Mouse (Mus musculus) bone marrow macrophage, adult 2 months (primary cell): ENCODE data around the gene Ninl. TPM values are rescaled to one million over a fixed set of nuclear protein-coding genes. Genes with fewer than 3 reads are reported as not detected.

ENCODE experiments used
- H3K27ac ChIP-seq: 2 replicates; pipeline ENCODE4 v1.5.1; 2012; ENCODE audit warnings: low read depth, low read length; ENCODE audit not compliant: insufficient read depth
- H3K4me1 ChIP-seq: 2 replicates; pipeline ENCODE4 v1.6.1; 2012; ENCODE audit warnings: low read length; ENCODE audit not compliant: control insufficient read depth, insufficient read depth
- H3K4me3 ChIP-seq: 2 replicates; pipeline ENCODE4 v1.5.1; 2012; ENCODE audit warnings: mild to moderate bottlenecking, low read length, moderate library complexity; ENCODE audit not compliant: insufficient read depth
- CTCF ChIP-seq: IDR thresholded peaks from 2 replicates; pipeline ENCODE4 v1.5.1; 2012; ENCODE audit warnings: low read depth, mild to moderate bottlenecking, low read length, moderate library complexity
- POLR2A ChIP-seq: IDR thresholded peaks from 2 replicates; pipeline ENCODE4 v1.6.1; 2012; ENCODE audit warnings: mild to moderate bottlenecking, low read depth, low read length, borderline replicate concordance
- polyA plus RNA-seq: library from polyadenylated mRNA; stranded (reverse); fragments of >200 nt; gene quantifications from 2 replicates; pipeline ENCODE4 v1.2.4, GENCODE M21; 2012; ENCODE audit not compliant: missing spikeins, insufficient read depth, insufficient read length

The Ninl gene
- polyA plus RNA-seq, 1 experiment: 1.9 TPM

- no peak overlapping the region for H3K27ac ChIP-seq
- no peaks in the 10 kb centered on the region for H3K4me1 ChIP-seq
- no peak overlapping the region for H3K4me3 ChIP-seq
- no peak for TF ChIP-seq POLR2A
- TF ChIP-seq CTCF: no peak
Observed at GRCm38 (mm10) chr2:150934659-150935058, 104.5 kb downstream of the Ninl start.

GRCm38 (mm10) chr2:150933482-150933881 lies 105.7 kb downstream of the Ninl start:
- H3K27ac ChIP-seq: no peak overlapping the region
- TF ChIP-seq CTCF: no peak
- TF ChIP-seq POLR2A: no peak
- H3K4me1 ChIP-seq: no peaks in the 10 kb centered on the region
- H3K4me3 ChIP-seq: no peak overlapping the region

- Histone ChIP-seq H3K27ac (no peak overlapping the region), H3K4me3 (no peak overlapping the region), H3K4me1 (no peaks in the 10 kb centered on the region)
- TF ChIP-seq CTCF (no peak), POLR2A (no peak)
Observed at GRCm38 (mm10) chr2:150930806-150931205, 108.4 kb downstream of the Ninl start.

GRCm38 (mm10) chr2:150929156-150929555 lies 110.0 kb downstream of the Ninl start:
- Histone ChIP-seq H3K4me3 (no peak overlapping the region), H3K4me1 (no peaks in the 10 kb centered on the region; the same call in 1 of the 2 replicates), H3K27ac (no peak overlapping the region)
- TF ChIP-seq POLR2A: no peak
- TF ChIP-seq CTCF: no peak

- Histone ChIP-seq H3K4me3 (no peak overlapping the region), H3K27ac (no peak overlapping the region)
- TF ChIP-seq POLR2A: no peak
- no peak for TF ChIP-seq CTCF
Observed at GRCm38 (mm10) chr2:150927038-150927720, 112.0 kb downstream of the Ninl start.

GRCm38 (mm10) chr2:150923505-150923904 lies 115.7 kb downstream of the Ninl start:
- no peak for TF ChIP-seq POLR2A
- TF ChIP-seq CTCF: no peak
- peak overlapping the region; percentile 88; the same call in 1 of the 2 replicates for H3K27ac ChIP-seq
- H3K4me1 ChIP-seq: peaks cover 27% of the 10 kb centered on the region
- no peak overlapping the region for H3K4me3 ChIP-seq

More at GRCm38 (mm10) chr2:150927038-150927720, 112.0 kb downstream of the Ninl start:
- H3K4me1 ChIP-seq: peaks cover 12% of the 10 kb centered on the region

- Histone ChIP-seq H3K4me3 (no peak overlapping the region), H3K27ac (peak overlapping the region; percentile 88), H3K4me1 (peaks cover 28% of the 10 kb centered on the region)
- TF ChIP-seq CTCF: no peak
- TF ChIP-seq POLR2A: no peak
Observed at GRCm38 (mm10) chr2:150923026-150923425, 116.2 kb downstream of the Ninl start.

GRCm38 (mm10) chr2:150922165-150922564 lies 117.0 kb downstream of the Ninl start:
- Histone ChIP-seq H3K4me1 (peaks cover 28% of the 10 kb centered on the region), H3K4me3 (peak overlapping the region; percentile 27), H3K27ac (peak overlapping the region; percentile 94)
- no peak for TF ChIP-seq CTCF
- no peak for TF ChIP-seq POLR2A

- no peak overlapping the region for H3K4me3 ChIP-seq
- H3K27ac ChIP-seq: peak overlapping the region; percentile 97
- peaks cover 28% of the 10 kb centered on the region for H3K4me1 ChIP-seq
- no peak for TF ChIP-seq CTCF
- TF ChIP-seq POLR2A: no peak
Observed at GRCm38 (mm10) chr2:150921697-150922096, 117.5 kb downstream of the Ninl start.

GRCm38 (mm10) chr2:150920543-150920942 lies 118.6 kb downstream of the Ninl start:
- Histone ChIP-seq H3K4me3 (no peak overlapping the region), H3K27ac (peak overlapping the region; percentile 97), H3K4me1 (peaks cover 34% of the 10 kb centered on the region)
- TF ChIP-seq POLR2A (no peak), CTCF (no peak)

- H3K4me3 ChIP-seq: no peak overlapping the region
- no peak overlapping the region for H3K27ac ChIP-seq
- H3K4me1 ChIP-seq: peaks cover 42% of the 10 kb centered on the region
- TF ChIP-seq CTCF (no peak), POLR2A (no peak)
Observed at GRCm38 (mm10) chr2:150918720-150919119, 120.5 kb downstream of the Ninl start.
